Mouse (Mus musculus) ovary, adult 18-20 months (tissue): ENCODE measurements around the gene Mtln.

Source experiments
- DNase-seq: peaks from one replicate; pipeline ENCODE4 v3.0.0; 2022; ENCODE audit warnings: low spot score, mixed read lengths

Mtln gene

GRCm38 (mm10) chr2:127751849-127752610 lies 40.3 kb downstream of the Mtln start:
- no peak for DNase-seq

GRCm38 (mm10) chr2:127749376-127749775 lies 42.9 kb downstream of the Mtln start:
- no peak for DNase-seq

- no peak for DNase-seq
Measured at GRCm38 (mm10) chr2:127748316-127748715, 44.0 kb downstream of the Mtln start.

- no peak for DNase-seq
Measured at GRCm38 (mm10) chr2:127742637-127743036, 49.7 kb downstream of the Mtln start.
